ENCODE assay signal across 23 mouse cellular contexts in genomic region chr6:127103506-127104275, GRCm38 (mm10). TPM values are rescaled to one million over a fixed set of nuclear protein-coding genes. Genes with fewer than 3 reads are reported as not detected.
DNase-seq lines count a peak whose midpoint lies in the region.
"Had no signal": no experiment of that assay in that cellular context is flagged by ENCODE, and none has a peak within 500 bp of the region (broad histone marks: within the 10 kb centered on the region; RNA-seq: fewer than 3 reads in every experiment).

No protein-coding gene starts in this region.

- no peaks in the 10 kb centered on the region for H3K27me3 ChIP-seq in forebrain, embryonic 10.5 days (ENCODE audit: poor library complexity, severe bottlenecking)
- H3K27me3 ChIP-seq: CH12.LX; embryonic facial prominence, embryonic 12.5 days; forebrain, embryonic 12.5 days; heart, embryonic 13.5 days; hindbrain, embryonic 12.5 days; Patski had no signal

- peaks cover 6% of the 10 kb centered on the region for H3K4me1 ChIP-seq in forebrain, embryonic 10.5 days

- 94% methylated on average over 6 of the region's 6 CpGs for WGBS in forebrain, embryonic 10.5 days

- peak; percentile 27 for DNase-seq in adrenal gland, postnatal 10 days
- no peak for DNase-seq in adrenal gland, adult 8-10 months
- peak; percentile 8 for DNase-seq in ovary, adult 18-20 months (ENCODE audit: low spot score)
- no peak for DNase-seq in ovary, postnatal 10 days (ENCODE audit: low spot score)
- peak; percentile 81 for DNase-seq in R1 (ENCODE audit: low read depth, low spot score)
- DNase-seq in forebrain, embryonic 10.5 days (ENCODE audit: extremely low spot score, low spot score): no peak
- DNase-seq: cerebellum, adult 11 months; cerebellum, adult 8-10 months; cerebellum, postnatal 14 days; embryo, embryonic 11 days; gastrocnemius, postnatal 25 days; heart, postnatal 4 days; kidney, adult 8-10 months had no signal

- H3K36me3 ChIP-seq in forebrain, embryonic 10.5 days (replicated peaks): peaks cover 25% of the 10 kb centered on the region

- H3K4me3 ChIP-seq in forebrain, embryonic 10.5 days: no peak overlapping the region
- H3K4me3 ChIP-seq: embryonic facial prominence, embryonic 12.5 days; forebrain, embryonic 12.5 days; heart, embryonic 13.5 days; hindbrain, embryonic 12.5 days had no signal

- no peaks in the 10 kb centered on the region for H3K9me3 ChIP-seq in forebrain, embryonic 10.5 days
- H3K9me3 ChIP-seq: embryonic facial prominence, embryonic 12.5 days; forebrain, embryonic 12.5 days; heart, embryonic 13.5 days; hindbrain, embryonic 12.5 days had no signal

- no peak overlapping the region for H3K27ac ChIP-seq in forebrain, embryonic 10.5 days
- H3K27ac ChIP-seq: embryonic facial prominence, embryonic 12.5 days; forebrain, embryonic 12.5 days; heart, embryonic 13.5 days; hindbrain, embryonic 12.5 days had no signal

RNA-seq across cellular contexts. Expression of gene Tigar, which starts 5.7 kb away (rescaled TPM):
- total RNA-seq in adrenal gland, postnatal 10 days (2021): 10 to 100 TPM; 12.5 to 16.2 TPM
- total RNA-seq in adrenal gland, adult 8-10 months (2022): 10 to 100 TPM; 17.6 to 25.7 (median 22.0) TPM
- polyA plus RNA-seq in forebrain, embryonic 10.5 days (2016; fragmentation: Nextera tagmentation; extraction: Ambion mirVana): 7.1 and 7.3 TPM in 2 replicates

RNA-seq across cellular contexts. Expression of gene Fgf23, which starts 31.0 kb away (rescaled TPM):
- not detected for total RNA-seq in adrenal gland, postnatal 10 days (2021)
- total RNA-seq in adrenal gland, adult 8-10 months (2022): not detected
- 0.14 TPM in 1 of 2 replicates, not detected in the other for polyA plus RNA-seq in forebrain, embryonic 10.5 days (2016; fragmentation: Nextera tagmentation; extraction: Ambion mirVana)
- total RNA-seq: adrenal gland, postnatal 36 days; CH12.LX; common myeloid progenitor, adult 5-6 weeks; gastrocnemius, postnatal 25 days; granulocyte monocyte progenitor cell, adult 5-6 weeks had no signal
- polyA plus RNA-seq: hindbrain, embryonic 12.5 days; intestine, postnatal 0 days had no signal

RNA-seq across cellular contexts. Expression of gene Ccnd2, which starts 48.3 kb away (rescaled TPM):
- total RNA-seq in adrenal gland, postnatal 10 days (2021): 100 to 1,000 TPM; 177 to 178 TPM
- 100 to 1,000 TPM; 550 to 578 (median 567) TPM for total RNA-seq in adrenal gland, adult 8-10 months (2022)
- polyA plus RNA-seq in forebrain, embryonic 10.5 days (2016; fragmentation: Nextera tagmentation; extraction: Ambion mirVana): 997 and 1,058 TPM in 2 replicates

Comparison
In these comparisons a context has a peak if more than half of its experiments do, and no peak if none do; other contexts are left out.
1. DNase-seq: peak in adrenal gland, postnatal 10 days (single experiment), ovary, adult 18-20 months (single experiment) and R1 (single experiment); none in adrenal gland, adult 8-10 months (single experiment), ovary, postnatal 10 days (single experiment) and forebrain, embryonic 10.5 days (single experiment).